Mouse (Mus musculus): Measurements from ENCODE around the gene Il17re. TPM values are rescaled to one million over a fixed set of nuclear protein-coding genes. Genes with fewer than 3 reads are reported as not detected.
A peak's percentile ranks its signal among the peaks of the same experiment; 100 is the strongest.

Il17re gene
- polyA plus RNA-seq, 1 experiment from 2014 or later: 0.40 TPM

DNA sequence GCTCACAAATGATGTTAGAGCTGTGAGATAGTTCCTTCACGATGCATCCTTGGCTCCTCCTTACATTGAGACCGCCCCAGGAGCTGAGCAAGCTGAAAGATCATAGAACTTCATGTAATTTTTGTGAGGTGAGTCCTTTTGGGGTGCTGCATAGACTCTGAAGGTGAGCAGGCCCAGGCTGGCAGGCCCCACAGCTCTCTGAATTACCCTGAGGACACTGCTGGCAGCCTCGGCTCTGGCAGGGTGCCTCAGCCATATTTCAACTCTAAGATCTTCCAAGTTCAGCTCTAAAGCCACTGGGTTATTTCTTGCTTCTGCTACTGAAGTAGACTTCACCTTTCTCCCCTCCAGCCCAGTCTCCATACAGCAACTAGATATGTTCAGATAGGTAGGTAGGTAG is 17.6 kb upstream of the Il17re start:
- WGBS: 85% methylated on average over 3 of the region's 3 CpGs
- no peaks in the 10 kb centered on the region for H3K36me3 ChIP-seq (ENCODE audit: control insufficient read depth, insufficient read depth, low read length)
- H3K9me3 ChIP-seq (ENCODE audit: control insufficient read depth, low read length): no peaks in the 10 kb centered on the region
- DNase-seq (ENCODE audit: low spot score, missing footprints) (peak; percentile 68), ATAC-seq (ENCODE audit: low FRiP score) (no peak)
- no peak overlapping the region for H3K9ac ChIP-seq (ENCODE audit: low read length)
- H3K27ac ChIP-seq (ENCODE audit: low read depth, low read length): no peak overlapping the region
- H3K4me3 ChIP-seq (ENCODE audit: low read depth, low read length): no peak overlapping the region
- H3K4me2 ChIP-seq: no peak overlapping the region
- peaks cover 7% of the 10 kb centered on the region; the same call in 1 of the 2 replicates for H3K4me1 ChIP-seq (ENCODE audit: control insufficient read depth, insufficient read depth, low read length)
- no peaks in the 10 kb centered on the region for H3K27me3 ChIP-seq (ENCODE audit: control insufficient read depth, insufficient read depth, low read length)

DNA sequence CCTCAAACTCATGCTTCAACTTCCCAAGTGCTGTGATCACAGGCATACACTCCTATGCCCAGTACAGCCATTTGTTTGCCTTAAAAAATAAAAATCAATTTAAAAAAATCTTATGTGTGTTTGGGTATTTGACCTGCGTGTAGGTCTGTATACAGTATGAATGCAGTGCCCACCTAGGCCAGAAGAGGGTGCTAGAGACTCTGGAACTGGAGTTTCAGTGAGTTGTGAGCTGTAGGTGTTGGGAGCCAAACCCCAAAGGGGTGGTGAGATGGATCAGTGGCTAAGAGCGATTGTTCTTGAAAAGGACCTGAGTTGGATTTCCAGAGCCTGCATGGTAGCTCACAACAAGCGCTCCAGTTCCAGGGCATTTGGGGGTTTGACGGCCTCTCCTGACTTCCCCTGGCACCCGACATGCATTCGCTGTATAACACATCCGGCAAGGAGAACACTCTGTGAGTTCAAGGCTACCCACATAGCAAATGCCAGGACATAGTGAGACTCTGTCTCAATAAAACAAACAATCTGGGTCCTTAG is 17.1 kb upstream of the Il17re start:
- Histone ChIP-seq H3K4me2 (no peak overlapping the region), H3K27ac (ENCODE audit: low read depth, low read length) (no peak overlapping the region), H3K27me3 (ENCODE audit: control insufficient read depth, insufficient read depth, low read length) (no peaks in the 10 kb centered on the region), H3K9ac (ENCODE audit: low read length) (no peak overlapping the region), H3K36me3 (ENCODE audit: control insufficient read depth, insufficient read depth, low read length) (no peaks in the 10 kb centered on the region), H3K4me3 (ENCODE audit: low read depth, low read length) (no peak overlapping the region), H3K9me3 (ENCODE audit: control insufficient read depth, low read length) (no peaks in the 10 kb centered on the region), H3K4me1 (ENCODE audit: control insufficient read depth, insufficient read depth, low read length) (peaks cover 7% of the 10 kb centered on the region; the same call in 1 of the 2 replicates)
- ATAC-seq (ENCODE audit: low FRiP score) (0 out of 2 replicates have a peak, but pooled peaks have one; percentile 3), DNase-seq (ENCODE audit: low spot score, missing footprints) (peak; percentile 97)
- WGBS: 53% methylated on average over 7 of the region's 7 CpGs

DNA sequence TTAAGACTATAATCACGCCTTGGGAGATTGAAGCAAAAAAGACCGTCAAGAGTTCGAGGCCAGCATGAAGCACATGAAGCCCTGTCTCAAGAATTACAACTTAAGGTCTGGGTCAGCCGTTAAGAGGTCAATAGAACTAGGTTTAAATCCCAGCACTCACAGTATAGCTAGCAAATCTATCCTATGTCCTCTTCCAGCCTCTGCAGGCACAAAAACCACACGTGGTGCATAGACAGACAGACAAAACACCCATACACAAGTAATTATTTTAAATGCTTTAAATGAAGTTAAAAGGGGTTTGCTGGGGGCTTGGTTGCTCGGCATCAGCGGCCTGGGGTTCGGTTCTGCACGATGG is 16.2 kb upstream of the Il17re start:
- peaks cover under 1% of the 10 kb centered on the region; the same call in 1 of the 2 replicates for H3K36me3 ChIP-seq (ENCODE audit: control insufficient read depth, insufficient read depth, low read length)
- no peak for DNase-seq (ENCODE audit: low spot score, missing footprints)
- no peaks in the 10 kb centered on the region for H3K9me3 ChIP-seq (ENCODE audit: control insufficient read depth, low read length)
- H3K27ac ChIP-seq (ENCODE audit: low read depth, low read length): no peak overlapping the region
- peak overlapping the region; percentile 85 for H3K4me3 ChIP-seq (ENCODE audit: low read depth, low read length)
- peak; percentile 45; the same call in 1 of the 2 replicates for ATAC-seq (ENCODE audit: low FRiP score)
- peak overlapping the region; percentile 77 for H3K4me2 ChIP-seq
- H3K27me3 ChIP-seq (ENCODE audit: control insufficient read depth, insufficient read depth, low read length): no peaks in the 10 kb centered on the region
- peak overlapping the region; percentile 89 for H3K9ac ChIP-seq (ENCODE audit: low read length)
- WGBS: 41% methylated on average over 9 of the region's 9 CpGs
- peaks cover 7% of the 10 kb centered on the region; the same call in 1 of the 2 replicates for H3K4me1 ChIP-seq (ENCODE audit: control insufficient read depth, insufficient read depth, low read length)

DNA sequence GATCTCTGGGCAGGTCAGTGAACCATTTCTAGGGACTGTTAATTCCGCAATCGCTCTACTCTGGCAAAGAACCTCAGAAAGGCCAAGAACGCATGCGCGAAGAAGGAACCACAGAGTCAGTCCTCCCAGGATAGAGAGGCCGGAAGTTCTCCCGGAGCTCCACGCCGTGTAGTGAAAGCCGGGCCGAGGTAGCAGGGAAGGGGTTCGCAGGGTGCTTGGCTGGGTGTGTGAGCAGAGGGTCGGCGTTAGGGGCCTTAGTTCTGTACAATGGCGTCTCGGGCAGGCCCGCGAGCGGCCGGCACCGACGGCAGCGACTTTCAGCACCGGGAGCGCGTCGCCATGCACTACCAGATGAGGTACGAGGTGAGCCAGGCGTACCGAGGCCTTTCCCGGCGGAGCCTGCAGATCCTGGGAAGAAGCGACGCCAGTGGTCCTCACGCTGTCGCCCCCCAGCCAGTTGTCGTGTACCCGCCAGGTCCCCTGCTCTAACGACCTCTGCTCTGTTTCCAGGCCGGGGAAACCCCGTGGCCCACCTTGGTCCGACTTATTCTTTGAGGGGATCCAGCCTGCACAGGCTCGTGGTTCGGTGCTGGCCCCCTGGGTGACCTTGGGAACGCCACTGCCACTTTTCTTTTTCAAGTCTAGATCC is 15.7 kb upstream of the Il17re start, which contains the start of gene Jagn1:
Gene Jagn1, plus strand, starts transcription at position 128 of the 649 bp plus-strand sequence.
- peak; percentile 100 for DNase-seq (ENCODE audit: low spot score, missing footprints)
- Histone ChIP-seq H3K36me3 (ENCODE audit: control insufficient read depth, insufficient read depth, low read length) (peaks cover 4% of the 10 kb centered on the region; the same call in 1 of the 2 replicates), H3K27ac (ENCODE audit: low read depth, low read length) (0 out of 2 replicates have a peak within 1 kb of the TSS, but pooled peaks have one; percentile 25), H3K9me3 (ENCODE audit: control insufficient read depth, low read length) (no peaks in the 10 kb centered on the region), H3K4me1 (ENCODE audit: control insufficient read depth, insufficient read depth, low read length) (peaks cover 7% of the 10 kb centered on the region; the same call in 1 of the 2 replicates), H3K27me3 (ENCODE audit: control insufficient read depth, insufficient read depth, low read length) (no peaks in the 10 kb centered on the region), H3K4me2 (peak within 1 kb of the TSS; percentile 77), H3K4me3 (ENCODE audit: low read depth, low read length) (peak within 1 kb of the TSS; percentile 85), H3K9ac (ENCODE audit: low read length) (peak within 1 kb of the TSS; percentile 89)
- under 1% methylated on average over 45 of the region's 45 CpGs for WGBS
- peak; percentile 94 for ATAC-seq (ENCODE audit: low FRiP score)

DNA sequence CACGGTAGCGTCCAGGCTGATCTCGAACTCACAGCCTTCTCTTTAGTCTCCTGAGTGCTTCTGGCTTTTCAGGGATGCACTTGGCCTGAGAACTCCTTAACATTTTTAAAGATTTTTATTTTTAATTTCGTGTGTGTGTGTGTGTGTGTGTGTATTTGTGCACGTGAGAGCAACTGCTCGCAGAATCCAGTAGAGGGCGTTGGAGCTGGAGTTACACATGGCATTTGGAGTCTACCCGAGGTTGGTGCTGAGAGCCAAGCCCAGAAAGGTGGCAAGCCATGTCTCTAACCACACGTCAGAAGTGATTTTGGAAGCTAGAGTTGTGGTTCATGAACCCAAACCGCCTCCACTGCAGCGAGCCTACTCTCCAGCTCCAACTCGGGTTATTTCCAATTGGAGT is 15.2 kb upstream of the Il17re start:
- Histone ChIP-seq H3K9me3 (ENCODE audit: control insufficient read depth, low read length) (no peaks in the 10 kb centered on the region), H3K9ac (ENCODE audit: low read length) (peak overlapping the region; percentile 89), H3K4me2 (peak overlapping the region; percentile 77), H3K4me3 (ENCODE audit: low read depth, low read length) (peak overlapping the region; percentile 85), H3K4me1 (ENCODE audit: control insufficient read depth, insufficient read depth, low read length) (peaks cover 7% of the 10 kb centered on the region; the same call in 1 of the 2 replicates), H3K27me3 (ENCODE audit: control insufficient read depth, insufficient read depth, low read length) (no peaks in the 10 kb centered on the region), H3K36me3 (ENCODE audit: control insufficient read depth, insufficient read depth, low read length) (peaks cover 8% of the 10 kb centered on the region; the same call in 1 of the 2 replicates), H3K27ac (ENCODE audit: low read depth, low read length) (no peak overlapping the region)
- ATAC-seq (ENCODE audit: low FRiP score) (no peak), DNase-seq (ENCODE audit: low spot score, missing footprints) (no peak)
- WGBS: 47% methylated on average over 12 of the region's 12 CpGs

DNA sequence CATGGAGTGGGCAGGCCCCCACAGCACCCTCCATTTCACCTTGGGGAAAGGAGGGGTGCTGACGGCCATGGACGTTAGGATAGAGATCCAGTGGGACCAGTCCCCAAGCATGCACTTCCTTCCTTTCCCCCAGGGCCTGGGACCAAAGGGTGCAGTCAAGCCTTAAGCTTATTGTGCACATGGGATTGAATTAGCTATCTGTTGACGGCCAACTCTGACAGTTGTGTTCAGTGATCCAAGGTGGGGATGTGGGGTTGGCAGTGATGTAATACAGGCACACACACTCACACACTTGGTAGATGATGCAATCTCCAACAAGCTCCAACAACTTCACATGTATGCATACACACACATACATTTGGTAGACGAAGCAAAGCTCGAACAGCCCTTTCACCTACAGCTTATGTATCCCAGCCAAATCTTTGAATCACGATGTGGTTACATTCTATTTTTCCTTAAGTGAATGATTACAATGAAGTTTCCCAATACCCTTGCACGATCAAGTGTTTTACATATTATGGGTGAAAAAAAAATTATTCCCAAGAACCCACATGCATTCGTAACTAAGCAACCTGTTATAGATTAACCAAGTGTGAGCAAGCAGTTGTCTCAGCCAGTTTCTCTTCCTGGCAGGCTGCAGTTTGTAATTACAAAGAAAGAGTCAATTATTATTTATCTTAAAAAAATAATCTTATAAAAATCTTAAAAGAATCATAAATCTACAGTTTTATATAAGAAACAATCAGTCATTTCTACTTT is 13.9 kb upstream of the Il17re start:
- Histone ChIP-seq H3K36me3 (ENCODE audit: control insufficient read depth, insufficient read depth, low read length) (peaks cover 11% of the 10 kb centered on the region; the same call in 1 of the 2 replicates), H3K9me3 (ENCODE audit: control insufficient read depth, low read length) (no peaks in the 10 kb centered on the region), H3K4me1 (ENCODE audit: control insufficient read depth, insufficient read depth, low read length) (peaks cover 7% of the 10 kb centered on the region; the same call in 1 of the 2 replicates), H3K27ac (ENCODE audit: low read depth, low read length) (no peak overlapping the region), H3K4me2 (no peak overlapping the region), H3K27me3 (ENCODE audit: control insufficient read depth, insufficient read depth, low read length) (no peaks in the 10 kb centered on the region), H3K4me3 (ENCODE audit: low read depth, low read length) (no peak overlapping the region), H3K9ac (ENCODE audit: low read length) (no peak overlapping the region)
- ATAC-seq (ENCODE audit: low FRiP score) (no peak), DNase-seq (ENCODE audit: low spot score, missing footprints) (no peak)
- WGBS: 91% methylated on average over 6 of the region's 8 CpGs

DNA sequence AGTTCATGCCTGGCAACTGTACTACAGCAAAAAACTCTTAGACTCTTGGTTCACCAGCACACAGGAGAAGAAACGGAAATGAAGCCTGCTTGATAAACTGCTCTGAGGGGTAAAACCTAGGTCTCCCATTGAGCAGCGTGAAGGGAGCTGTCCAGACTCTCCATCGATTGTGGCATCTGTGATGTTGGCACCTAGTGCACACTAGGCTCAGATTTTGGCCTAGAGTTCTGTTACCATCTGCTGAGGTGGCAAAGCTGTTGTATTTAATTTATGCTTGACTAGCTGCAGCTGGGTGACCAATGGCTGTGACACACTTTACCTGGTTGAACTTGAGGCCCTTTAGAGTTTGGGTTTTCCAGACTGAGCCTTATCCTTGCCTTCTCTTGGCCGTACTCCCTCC is 10.6 kb upstream of the Il17re start:
- DNase-seq (ENCODE audit: low spot score, missing footprints): peak; percentile 78
- H3K9me3 ChIP-seq (ENCODE audit: control insufficient read depth, low read length): no peaks in the 10 kb centered on the region
- H3K27ac ChIP-seq (ENCODE audit: low read depth, low read length): no peak overlapping the region
- WGBS: 93% methylated on average over 4 of the region's 4 CpGs
- no peak overlapping the region for H3K4me2 ChIP-seq
- H3K27me3 ChIP-seq (ENCODE audit: control insufficient read depth, insufficient read depth, low read length): no peaks in the 10 kb centered on the region
- H3K4me1 ChIP-seq (ENCODE audit: control insufficient read depth, insufficient read depth, low read length): peaks cover 7% of the 10 kb centered on the region; the same call in 1 of the 2 replicates
- no peak overlapping the region for H3K9ac ChIP-seq (ENCODE audit: low read length)
- no peak overlapping the region for H3K4me3 ChIP-seq (ENCODE audit: low read depth, low read length)
- ATAC-seq (ENCODE audit: low FRiP score): no peak
- H3K36me3 ChIP-seq (ENCODE audit: control insufficient read depth, insufficient read depth, low read length): peaks cover 11% of the 10 kb centered on the region; the same call in 1 of the 2 replicates

DNA sequence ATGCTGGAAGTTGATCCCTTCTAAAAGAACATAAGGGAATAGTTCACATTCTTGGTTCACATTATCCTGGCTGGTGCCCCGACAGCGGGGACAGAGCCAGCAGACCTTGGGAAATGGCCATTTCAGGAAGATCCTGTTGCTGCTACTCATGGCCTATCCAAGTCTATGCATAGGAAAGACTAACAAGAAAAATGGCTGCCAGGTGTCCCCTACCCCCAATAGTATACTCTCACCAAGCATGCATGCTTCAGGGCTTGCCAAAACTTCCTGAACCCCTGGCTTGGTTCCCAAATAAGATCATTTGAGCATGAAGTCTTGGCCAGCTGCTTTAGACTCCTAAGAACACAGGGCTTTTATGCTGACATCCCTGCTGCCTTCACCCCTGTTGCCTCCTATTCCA is 6.4 kb upstream of the Il17re start:
- 79% methylated on average over 2 of the region's 2 CpGs for WGBS
- no peak overlapping the region for H3K27ac ChIP-seq (ENCODE audit: low read depth, low read length)
- no peaks in the 10 kb centered on the region for H3K27me3 ChIP-seq (ENCODE audit: control insufficient read depth, insufficient read depth, low read length)
- H3K9me3 ChIP-seq (ENCODE audit: control insufficient read depth, low read length): no peaks in the 10 kb centered on the region
- H3K4me3 ChIP-seq (ENCODE audit: low read depth, low read length): no peak overlapping the region
- no peaks in the 10 kb centered on the region for H3K4me1 ChIP-seq (ENCODE audit: control insufficient read depth, insufficient read depth, low read length)
- DNase-seq (ENCODE audit: low spot score, missing footprints) (peak; percentile 41), ATAC-seq (ENCODE audit: low FRiP score) (no peak)
- H3K9ac ChIP-seq (ENCODE audit: low read length): no peak overlapping the region
- H3K4me2 ChIP-seq: no peak overlapping the region
- H3K36me3 ChIP-seq (ENCODE audit: control insufficient read depth, insufficient read depth, low read length): peaks cover 11% of the 10 kb centered on the region; the same call in 1 of the 2 replicates

DNA sequence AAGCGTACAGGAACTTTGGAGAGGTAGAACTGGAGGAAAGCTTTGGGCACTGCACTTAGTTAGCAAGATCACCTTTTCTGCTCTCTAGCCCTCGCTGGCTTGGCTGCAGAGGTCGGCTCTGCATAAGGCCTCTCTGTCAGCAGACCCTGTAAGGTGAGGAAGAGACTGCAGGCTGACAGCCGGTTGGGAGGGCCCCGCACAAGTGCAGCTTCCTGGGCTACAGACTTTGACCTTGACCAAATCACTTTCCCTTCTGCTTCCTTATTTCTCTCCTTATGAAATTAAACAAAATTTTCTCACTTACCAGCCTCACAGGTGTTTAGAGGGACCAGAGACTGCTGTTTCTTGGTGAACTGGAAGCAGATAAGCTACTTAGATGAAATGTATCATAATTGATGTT is 3.3 kb upstream of the Il17re start:
- Histone ChIP-seq H3K27me3 (ENCODE audit: control insufficient read depth, insufficient read depth, low read length) (no peaks in the 10 kb centered on the region), H3K27ac (ENCODE audit: low read depth, low read length) (no peak overlapping the region), H3K9ac (ENCODE audit: low read length) (no peak overlapping the region), H3K4me2 (no peak overlapping the region), H3K4me1 (ENCODE audit: control insufficient read depth, insufficient read depth, low read length) (no peaks in the 10 kb centered on the region), H3K36me3 (ENCODE audit: control insufficient read depth, insufficient read depth, low read length) (no peaks in the 10 kb centered on the region), H3K4me3 (ENCODE audit: low read depth, low read length) (no peak overlapping the region), H3K9me3 (ENCODE audit: control insufficient read depth, low read length) (no peaks in the 10 kb centered on the region)
- ATAC-seq (ENCODE audit: low FRiP score) (no peak), DNase-seq (ENCODE audit: low spot score, missing footprints) (peak; percentile 73)
- 77% methylated on average over 5 of the region's 5 CpGs for WGBS

Data from midbrain, embryonic 11.5 days (tissue).